7 mouse cellular contexts compared by ENCODE assay signal in genomic region chr3:55373689-55374088, GRCm38 (mm10).
DNase-seq lines count a peak whose midpoint lies in the region; ATAC-seq and TF ChIP-seq lines count a peak whose summit lies in the region.

No protein-coding gene starts in this region.

- CTCF ChIA-PET in Patski (lab: Charles Lee) = interaction anchor here (0.7 to 2.6 kb wide), 11 partner anchors 10 to 217 kb away, joined by 3 to 17 read pairs (median 4); no protein-coding TSS in a partner anchor

- H3K36me3 ChIP-seq in forebrain, embryonic 16.5 days (ENCODE audit: control insufficient read depth, insufficient read depth) = no peaks in the 10 kb centered on the region
- H3K36me3 ChIP-seq in hindbrain, embryonic 14.5 days (replicated peaks; ENCODE audit: control insufficient read depth, insufficient read depth) = no peaks in the 10 kb centered on the region

- peak overlapping the region; percentile 36; the same call in 1 of the 2 replicates for H3K9ac ChIP-seq in forebrain, embryonic 16.5 days (replicated peaks; ENCODE audit: low read depth, low read length)
- peak overlapping the region; percentile 49 for H3K9ac ChIP-seq in hindbrain, embryonic 14.5 days

- no peak for DNase-seq in Patski (ENCODE audit: low read depth, low spot score)
- peak; percentile 63 for DNase-seq in cerebellum, adult 11 months
- DNase-seq in hindbrain, embryonic 14.5 days (ENCODE audit: low spot score) = peak; percentile 89
- DNase-seq in layer of hippocampus, postnatal 36 days = peak; percentile 69 to 73
- DNase-seq in lung, postnatal 10 days = peak; percentile 50
- peak; percentile 84 to 92 for DNase-seq in right cerebral cortex, postnatal 10 days (ENCODE audit: low spot score in 2 of 2)

- peak overlapping the region; percentile 87 for H3K27ac ChIP-seq in forebrain, embryonic 16.5 days (ENCODE audit: low read length)
- H3K27ac ChIP-seq in hindbrain, embryonic 14.5 days = peak overlapping the region; percentile 92

- in situ Hi-C loops in Patski (cut with MboI; ENCODE audit: low pct_unique_long_range_greater_than_20kb) = loop anchor here (10.0 kb wide), 3 partner anchors 111 to 1821 kb away; no protein-coding TSS in a partner anchor

- TF ChIP-seq CTCF in Patski (IDR thresholded peaks at IDR 0.05) = peak; percentile 82

- H3K4me2 ChIP-seq in forebrain, embryonic 16.5 days (ENCODE audit: low read length) = peak overlapping the region; percentile 70
- H3K4me2 ChIP-seq in hindbrain, embryonic 14.5 days (replicated peaks) = peak overlapping the region; percentile 53

- peak overlapping the region; percentile 40 for H3K4me3 ChIP-seq in forebrain, embryonic 16.5 days (replicated peaks; ENCODE audit: low read length)
- H3K4me3 ChIP-seq in hindbrain, embryonic 14.5 days (replicated peaks; ENCODE audit: low read length) = peak overlapping the region; percentile 22

- peaks cover 5% of the 10 kb centered on the region for H3K4me1 ChIP-seq in forebrain, embryonic 16.5 days (replicated peaks; ENCODE audit: control insufficient read depth, insufficient read depth, low read length)
- H3K4me1 ChIP-seq in hindbrain, embryonic 14.5 days (replicated peaks; ENCODE audit: control insufficient read depth, insufficient read depth, low read length) = peaks cover 13% of the 10 kb centered on the region

- no peaks in the 10 kb centered on the region for H3K27me3 ChIP-seq in Patski
- H3K27me3 ChIP-seq in forebrain, embryonic 16.5 days (replicated peaks; ENCODE audit: control insufficient read depth, insufficient read depth, low read length) = no peaks in the 10 kb centered on the region
- no peaks in the 10 kb centered on the region for H3K27me3 ChIP-seq in hindbrain, embryonic 14.5 days (ENCODE audit: control insufficient read depth, insufficient read depth, low read length)

- POLR2A ChIA-PET in Patski (lab: Charles Lee) = no interaction called here

- WGBS in forebrain, embryonic 16.5 days = 2% methylated on average over 11 of the region's 11 CpGs
- under 1% methylated on average over 11 of the region's 11 CpGs for WGBS in hindbrain, embryonic 14.5 days

- ATAC-seq in Patski = peak; percentile 38
- peak; percentile 94 for ATAC-seq in forebrain, embryonic 16.5 days
- ATAC-seq in hindbrain, embryonic 14.5 days (ENCODE audit: low FRiP score) = peak; percentile 95

- H3K9me3 ChIP-seq in forebrain, embryonic 16.5 days (ENCODE audit: control insufficient read depth, low read length) = no peaks in the 10 kb centered on the region
- no peaks in the 10 kb centered on the region for H3K9me3 ChIP-seq in hindbrain, embryonic 14.5 days (ENCODE audit: control insufficient read depth, low read length)

Comparison
In these comparisons a context has a peak if more than half of its experiments do, and no peak if none do; other contexts are left out.
1. ATAC-seq: peak in every context shown above with its lines; median percentile 95 in hindbrain, embryonic 14.5 days; 94 in forebrain, embryonic 16.5 days; 38 in Patski.